Mouse (Mus musculus) brain, adult 2 months (tissue): ENCODE measurements around the gene Cdc73.
"Not testable (repeated sequence)": the region's sequence is repeated elsewhere in the genome, so short reads cannot be mapped to it uniquely, and the experiment has no call there.

Source experiments
- DNase-seq: peaks from one replicate; pipeline ENCODE4 v3.0.0; 2011; ENCODE audit warnings: low read depth, low spot score

Cdc73 gene

GRCm38 (mm10) chr1:143675734-143676361 lies 26.8 kb downstream of the Cdc73 start:
- peak; percentile 29 for DNase-seq

DNA sequence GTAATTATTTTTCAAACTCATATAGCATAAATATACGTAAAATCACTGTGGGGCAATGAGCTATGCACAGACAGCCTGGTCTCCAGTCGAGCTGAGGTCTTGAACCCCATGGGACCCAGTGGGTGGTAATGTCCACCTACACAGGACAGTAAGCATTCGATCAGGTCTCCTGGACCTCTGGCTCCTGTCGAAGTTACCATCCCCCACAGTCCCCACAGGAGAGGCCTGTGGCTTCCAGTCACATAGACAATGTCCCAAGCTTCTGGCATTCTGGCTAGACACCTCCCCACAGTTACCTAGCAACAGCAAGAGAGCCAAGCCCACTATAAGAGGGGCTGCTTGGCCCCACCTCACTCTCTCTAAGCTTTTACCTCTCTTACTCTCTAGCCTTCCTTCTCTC lies 37.9 kb downstream of the Cdc73 start:
- not testable (repeated sequence) for DNase-seq

DNA sequence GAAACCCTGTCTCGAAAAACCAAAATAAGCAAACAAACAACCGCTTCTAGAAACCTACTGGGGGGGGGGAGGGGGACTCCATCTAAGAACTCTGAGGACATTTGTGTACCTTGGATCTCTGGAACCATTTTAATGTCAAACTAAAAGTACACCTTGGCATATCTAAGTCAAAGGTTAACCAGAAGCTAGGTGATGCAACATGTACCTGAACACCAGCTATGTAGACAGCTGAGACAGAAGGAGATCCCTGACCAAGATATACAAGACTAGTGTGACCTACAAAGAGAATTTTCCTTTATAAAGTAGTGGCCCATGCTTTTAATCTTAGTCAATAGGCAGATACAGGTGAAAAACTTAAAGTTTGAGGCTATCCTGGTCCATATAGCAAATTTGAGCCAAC lies 39.5 kb downstream of the Cdc73 start:
- DNase-seq = no peak

GRCm38 (mm10) chr1:143653646-143654045 lies 49.0 kb downstream of the Cdc73 start:
- DNase-seq = no peak

GRCm38 (mm10) chr1:143650317-143650716 lies 52.4 kb downstream of the Cdc73 start:
- DNase-seq = no peak

DNA sequence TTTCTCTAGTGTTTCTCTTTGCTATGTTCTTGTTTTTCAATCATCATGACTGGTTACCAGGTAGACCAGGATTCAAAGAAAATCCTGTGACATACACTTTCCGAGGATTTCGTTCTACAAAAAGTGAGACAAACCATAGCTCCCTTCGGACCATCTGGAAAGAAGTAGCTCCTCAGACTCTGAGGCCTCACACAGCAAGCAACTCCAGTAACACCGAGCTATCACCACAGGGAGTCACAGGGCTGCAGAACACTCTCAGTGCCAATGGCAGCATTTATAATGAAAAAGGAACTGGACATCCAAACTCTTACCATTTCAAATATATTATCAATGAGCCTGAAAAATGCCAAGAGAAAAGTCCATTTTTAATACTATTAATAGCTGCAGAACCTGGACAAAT lies 56.5 kb downstream of the Cdc73 start:
- peak; percentile 50 for DNase-seq

GRCm38 (mm10) chr1:143645386-143645785 lies 57.3 kb downstream of the Cdc73 start:
- peak; percentile 47 for DNase-seq

- peak; percentile 84 for DNase-seq
Observed at GRCm38 (mm10) chr1:143644221-143644620, 58.5 kb downstream of the Cdc73 start.

- peak; percentile 92 for DNase-seq
Observed at GRCm38 (mm10) chr1:143640650-143641407, 61.9 kb downstream of the Cdc73 start, which contains the start of gene B3galt2. TSS of gene B3galt2 (plus strand) at chr1:143640664.

DNA sequence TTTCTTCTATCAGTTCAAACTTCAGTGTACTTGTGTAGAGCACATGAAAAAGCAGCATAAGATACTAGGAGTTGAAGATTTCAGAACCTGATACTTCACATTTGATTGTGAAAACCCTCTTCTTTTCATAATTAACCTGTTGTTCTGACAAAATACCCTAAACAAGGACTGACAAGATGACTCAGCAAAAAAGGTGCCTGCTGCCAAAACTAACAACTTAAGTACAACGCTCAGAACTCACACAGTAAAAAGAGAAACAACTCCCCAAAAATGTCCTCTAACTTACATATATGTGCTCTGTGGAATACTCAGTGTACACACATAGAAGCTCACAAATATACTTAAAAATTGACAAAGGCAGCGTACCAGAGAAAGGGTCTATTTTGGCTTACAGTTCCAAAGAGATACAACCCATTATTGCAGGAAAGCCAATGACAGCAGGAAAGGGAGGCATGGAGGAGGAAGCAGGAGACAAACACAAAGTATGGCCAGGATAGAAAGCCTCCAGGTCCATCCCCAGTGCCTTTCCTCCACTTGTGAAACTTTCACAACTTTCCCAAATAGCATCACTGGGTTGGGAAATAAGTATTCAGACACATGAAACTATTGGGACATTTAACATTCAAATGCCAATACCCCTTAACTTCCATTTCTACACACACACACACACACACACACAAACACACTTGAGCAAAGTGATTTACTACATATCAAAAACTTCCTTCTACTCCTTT lies 69.7 kb downstream of the Cdc73 start:
- no peak for DNase-seq

GRCm38 (mm10) chr1:143632361-143632760 lies 70.3 kb downstream of the Cdc73 start:
- DNase-seq = no peak

GRCm38 (mm10) chr1:143631337-143631736 lies 71.4 kb downstream of the Cdc73 start:
- DNase-seq = no peak

GRCm38 (mm10) chr1:143622634-143623033 lies 80.1 kb downstream of the Cdc73 start:
- no peak for DNase-seq

GRCm38 (mm10) chr1:143621930-143622329 lies 80.8 kb downstream of the Cdc73 start:
- no peak for DNase-seq

- peak; percentile 57 for DNase-seq
Observed at GRCm38 (mm10) chr1:143619760-143620159, 82.9 kb downstream of the Cdc73 start.

GRCm38 (mm10) chr1:143612901-143613300 lies 89.8 kb downstream of the Cdc73 start:
- no peak for DNase-seq

DNA sequence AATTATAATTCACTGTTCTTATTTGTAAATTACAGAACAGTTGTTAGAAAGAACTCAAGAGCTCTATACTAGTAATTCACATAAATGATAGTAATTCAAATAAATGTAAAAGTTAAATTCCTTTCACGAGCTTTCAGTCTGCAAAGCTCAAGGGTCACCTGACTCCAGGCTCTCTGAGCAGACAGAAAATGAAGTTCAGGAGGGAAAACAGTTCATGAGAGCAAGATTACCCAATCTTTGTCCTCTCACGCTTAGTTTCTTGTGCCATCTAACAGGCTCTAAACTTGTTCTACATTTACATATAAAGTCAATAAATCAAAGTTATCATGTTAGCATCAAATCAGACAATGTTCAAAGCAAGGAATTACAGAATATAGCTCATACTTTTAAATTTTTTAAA lies 93.8 kb downstream of the Cdc73 start:
- DNase-seq = no peak

GRCm38 (mm10) chr1:143596864-143597263 lies 105.8 kb downstream of the Cdc73 start:
- no peak for DNase-seq

DNA sequence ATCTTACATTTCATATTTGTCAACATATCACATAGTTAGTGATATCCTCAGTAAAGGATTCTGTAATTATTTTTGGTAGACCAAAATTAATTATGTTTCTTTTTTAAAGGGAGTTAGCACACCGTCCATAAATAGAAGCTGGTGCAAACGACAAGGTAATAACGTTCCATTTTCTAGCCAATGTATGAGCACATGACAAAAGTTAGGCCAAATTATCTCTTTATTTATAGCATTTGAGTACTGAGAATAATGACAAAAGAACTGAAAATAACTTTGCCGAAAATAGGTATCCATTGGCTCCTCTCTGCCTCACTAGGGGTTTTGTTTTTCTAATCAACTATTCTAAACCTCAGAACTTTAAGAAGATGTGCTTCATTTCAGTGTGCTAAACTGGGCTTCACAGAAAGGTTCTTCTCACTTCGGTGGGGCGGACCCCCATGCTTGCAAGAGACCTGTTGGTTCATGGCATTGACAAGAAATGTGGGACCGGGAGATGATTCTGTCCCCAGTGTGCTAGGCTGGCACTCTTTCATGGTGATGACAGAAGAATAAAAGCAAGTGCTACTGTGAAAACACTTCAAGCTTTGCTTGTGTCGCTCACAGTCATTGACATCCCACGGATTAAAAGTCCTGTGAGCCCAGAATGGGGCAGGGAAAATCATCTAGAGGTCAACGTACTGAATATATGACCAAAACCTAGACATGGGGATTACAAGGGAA lies 125.7 kb downstream of the Cdc73 start:
- peak; percentile 2 for DNase-seq

- peak; percentile 45 for DNase-seq
Observed at GRCm38 (mm10) chr1:143558235-143558634, 144.5 kb downstream of the Cdc73 start.

GRCm38 (mm10) chr1:143555533-143555932 lies 147.2 kb downstream of the Cdc73 start:
- DNase-seq = no peak

DNA sequence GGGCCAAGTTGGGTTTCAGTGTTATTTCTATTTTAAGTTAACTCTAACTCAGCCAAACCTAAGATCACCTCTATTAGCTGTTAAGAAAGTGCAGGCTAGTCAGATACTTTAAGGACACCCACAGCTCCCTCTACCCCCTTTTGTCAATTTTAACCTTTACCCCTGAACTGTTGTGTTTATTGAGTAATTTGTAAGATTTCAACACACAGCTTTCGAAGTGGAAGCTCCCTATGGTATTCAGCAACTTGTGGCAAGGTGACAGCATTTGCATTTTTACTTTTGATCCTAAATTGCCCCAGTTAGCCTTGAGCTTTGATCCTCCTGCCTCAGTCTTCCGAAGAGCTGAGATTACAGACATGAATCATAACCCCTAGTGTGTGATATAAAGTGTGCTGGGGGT lies 148.1 kb downstream of the Cdc73 start:
- no peak for DNase-seq
